Mouse (Mus musculus) frontal cortex, postnatal 10 days (tissue): ENCODE measurements around the gene Ttc16.

ENCODE experiments used
- DNase-seq, 2 experiments: peaks; one replicate each; pipeline ENCODE4 v3.0.0; 2022; ENCODE audit warnings: low spot score in 2 of 2, mixed read lengths in 1 of 2

Ttc16 gene

GRCm38 (mm10) chr2:32775359-32776074, at the start of gene Ttc16, which contains the start of gene Ptrh1:
Gene Ttc16, minus strand, starts transcription at chr2:32775633.
Gene Ptrh1, plus strand, starts transcription at chr2:32775786.
- peak; percentile 94 to 97 for DNase-seq

- DNase-seq, result no peak
These were observed 49.3 kb upstream of the Ttc16 start for GRCm38 (mm10) chr2:32824778-32825177.

GRCm38 (mm10) chr2:32824181-32824580, 48.7 kb upstream of the Ttc16 start:
- DNase-seq, result no peak

- DNase-seq, result no peak
These were observed 48.2 kb upstream of the Ttc16 start for GRCm38 (mm10) chr2:32823579-32824154.

- no peak for DNase-seq
These were observed 47.7 kb upstream of the Ttc16 start for GRCm38 (mm10) chr2:32823153-32823552.

- no peak for DNase-seq
These were observed 47.2 kb upstream of the Ttc16 start for GRCm38 (mm10) chr2:32822643-32823042.

- DNase-seq, result no peak
These were observed 45.8 kb upstream of the Ttc16 start for GRCm38 (mm10) chr2:32821041-32821802.

- DNase-seq, result no peak
These were observed 42.8 kb upstream of the Ttc16 start for GRCm38 (mm10) chr2:32818208-32818607.

- DNase-seq, result no peak
These were observed 42.2 kb upstream of the Ttc16 start for GRCm38 (mm10) chr2:32817589-32817988.

- peak; percentile 36 to 61 for DNase-seq
These were observed 41.6 kb upstream of the Ttc16 start for GRCm38 (mm10) chr2:32816946-32817581.

GRCm38 (mm10) chr2:32816497-32816896, 41.1 kb upstream of the Ttc16 start:
- DNase-seq, result no peak

GRCm38 (mm10) chr2:32811959-32812358, 36.5 kb upstream of the Ttc16 start:
- DNase-seq, result no peak

- no peak for DNase-seq
These were observed 33.6 kb upstream of the Ttc16 start for GRCm38 (mm10) chr2:32808816-32809566.

GRCm38 (mm10) chr2:32798251-32798962, 23.0 kb upstream of the Ttc16 start:
- no peak for DNase-seq

- no peak for DNase-seq
These were observed 20.4 kb upstream of the Ttc16 start for GRCm38 (mm10) chr2:32795748-32796418.

- no peak for DNase-seq
These were observed 15.9 kb upstream of the Ttc16 start for GRCm38 (mm10) chr2:32791297-32791696.

- DNase-seq, result no peak
These were observed 13.1 kb upstream of the Ttc16 start for GRCm38 (mm10) chr2:32788581-32788980.

GRCm38 (mm10) chr2:32787176-32787575, 11.7 kb upstream of the Ttc16 start:
- no peak for DNase-seq

- DNase-seq, result no peak
These were observed 8.7 kb upstream of the Ttc16 start, which contains the start of gene Cfap157 for GRCm38 (mm10) chr2:32784048-32784681. Gene Cfap157, minus strand, starts transcription at chr2:32784428.

GRCm38 (mm10) chr2:32781710-32782109, 6.3 kb upstream of the Ttc16 start:
- DNase-seq, result no peak
